Mouse (Mus musculus) lung, adult 18-20 months (tissue): ENCODE results near the gene Synrg.

ENCODE experiments used
- DNase-seq, 2 experiments: peaks; one replicate each; pipeline ENCODE4 v3.0.0; 2022; ENCODE audit warnings: mixed read lengths in 2 of 2

Synrg gene

DNA sequence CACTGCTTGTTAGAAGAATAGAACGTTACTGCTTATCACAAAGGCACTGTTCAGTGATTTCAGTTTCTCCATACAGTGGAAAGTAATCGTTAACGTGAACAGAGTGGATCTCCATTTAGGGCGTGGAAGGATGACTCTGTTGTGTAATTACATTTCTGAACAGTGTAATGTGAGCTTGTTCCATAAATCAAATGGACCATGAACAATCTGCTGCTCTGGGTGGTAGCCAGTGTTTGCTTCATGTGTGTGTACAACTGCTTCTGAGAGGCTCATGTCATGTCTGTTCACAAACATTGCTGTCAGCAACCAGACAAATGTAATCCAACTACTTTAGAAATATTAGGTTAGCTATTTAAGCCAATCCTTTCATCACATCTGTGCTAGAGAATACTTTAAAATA, 27.5 kb downstream of the Synrg start:
- DNase-seq, result no peak

DNA sequence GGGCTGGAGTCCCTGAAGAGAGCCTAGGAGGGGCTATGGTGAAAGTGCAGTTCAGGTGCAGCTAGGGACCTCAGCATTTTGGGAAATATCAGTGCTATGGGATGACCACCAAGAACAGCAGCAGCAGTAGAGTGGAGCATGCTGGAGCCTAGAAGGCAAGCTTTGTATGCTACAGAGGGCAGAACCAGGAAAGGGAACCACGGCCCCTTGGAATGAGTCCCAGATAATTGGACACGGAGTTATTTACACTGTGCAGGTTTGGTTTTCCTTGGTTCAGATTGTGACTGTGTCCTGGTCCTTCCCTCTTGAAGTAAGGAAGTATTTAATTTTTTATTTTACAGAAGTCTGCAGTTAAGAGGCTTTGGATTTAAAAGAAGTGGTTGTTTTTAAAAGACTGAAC, 29.2 kb downstream of the Synrg start:
- peak; percentile 61 to 83 for DNase-seq

DNA sequence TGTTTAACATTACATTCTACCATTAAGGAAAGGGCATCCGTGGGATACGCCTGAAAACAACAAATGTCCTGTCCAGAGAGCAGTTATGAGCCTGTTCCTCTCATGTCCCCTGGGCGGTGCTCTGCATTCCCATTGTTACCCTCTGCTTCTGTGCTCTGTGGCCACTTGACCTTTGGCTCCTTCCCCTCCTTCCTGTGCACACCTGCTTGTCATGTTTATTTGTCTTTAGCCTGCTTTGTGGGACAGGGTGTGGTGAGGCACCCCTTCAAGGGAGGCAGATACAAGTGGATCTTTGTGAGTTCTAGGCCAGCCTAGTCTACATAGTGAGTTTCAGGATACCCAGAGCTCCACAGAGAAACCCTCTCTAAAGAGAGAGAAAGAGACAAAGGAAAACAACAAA, 30.3 kb downstream of the Synrg start:
- no peak for DNase-seq

DNA sequence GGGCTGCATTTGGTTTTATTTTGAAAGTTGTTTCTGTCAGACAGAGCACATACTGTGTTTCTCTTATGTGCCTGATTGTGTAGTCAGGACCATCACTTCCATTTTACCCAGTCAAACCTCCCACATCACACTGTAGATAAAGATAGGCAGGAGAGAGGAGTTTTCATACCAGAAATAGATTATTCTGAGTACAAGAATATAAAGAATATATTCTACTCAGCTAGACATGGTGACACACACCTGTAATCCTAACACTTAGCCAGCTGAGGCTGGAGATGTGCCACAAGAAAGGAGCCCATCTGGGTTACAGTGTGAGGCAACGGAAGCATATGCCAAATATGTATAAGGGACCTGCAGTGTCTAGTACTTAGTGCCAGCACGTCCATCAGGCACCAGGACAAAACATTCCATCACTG, 31.3 kb downstream of the Synrg start:
- DNase-seq, result no peak

DNA sequence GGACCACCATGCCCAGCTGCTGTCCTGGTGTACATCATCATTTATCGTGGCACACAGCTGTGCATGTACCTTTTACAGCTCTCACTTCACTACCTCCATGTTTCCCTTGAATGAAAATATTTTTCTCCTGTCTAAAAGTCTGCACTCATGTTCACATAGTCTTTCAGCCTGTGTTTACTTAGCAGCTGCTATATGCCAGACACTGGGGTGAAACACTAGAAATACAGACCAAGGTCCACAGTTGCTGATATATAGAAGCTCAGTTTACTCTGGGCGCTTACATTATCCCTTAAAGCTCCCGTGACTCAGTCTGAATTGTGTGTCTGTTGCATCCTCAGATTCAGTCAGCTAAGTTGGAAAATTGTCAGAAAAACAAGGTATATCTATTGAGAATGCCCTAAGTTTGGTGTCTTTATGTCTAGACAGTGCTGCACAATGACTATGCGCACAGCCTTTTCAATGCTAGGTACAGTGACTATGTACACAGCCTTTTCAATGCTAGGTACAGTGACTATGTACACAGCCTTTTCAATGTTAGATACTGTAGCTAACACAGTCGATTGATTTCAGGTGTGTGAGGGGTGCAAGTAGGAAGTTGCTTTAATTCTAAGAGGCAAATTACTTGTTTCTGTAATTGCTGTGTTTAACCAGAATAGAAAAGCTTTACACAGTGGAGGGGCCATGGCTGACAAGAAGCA, 33.1 kb downstream of the Synrg start:
- no peak for DNase-seq

DNA sequence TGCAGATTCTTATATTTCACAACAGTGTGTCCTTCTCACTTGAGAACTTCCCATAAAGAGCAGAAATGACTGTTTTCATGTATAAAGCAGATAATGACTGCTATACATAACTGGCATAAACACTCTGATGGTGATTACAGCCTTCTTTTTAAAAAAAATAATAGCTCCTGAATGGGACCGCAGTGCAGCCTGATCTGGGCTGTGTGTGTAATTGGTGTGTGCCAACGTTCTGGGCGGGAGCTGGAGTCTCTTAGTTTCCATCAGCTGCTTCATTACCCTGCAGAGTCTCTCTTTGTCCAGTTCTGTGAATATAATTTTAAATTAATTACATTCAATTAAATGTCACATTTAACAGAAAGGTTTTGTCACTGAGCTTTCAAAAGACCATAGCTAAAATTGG, 34.8 kb downstream of the Synrg start:
- DNase-seq, result no peak

DNA sequence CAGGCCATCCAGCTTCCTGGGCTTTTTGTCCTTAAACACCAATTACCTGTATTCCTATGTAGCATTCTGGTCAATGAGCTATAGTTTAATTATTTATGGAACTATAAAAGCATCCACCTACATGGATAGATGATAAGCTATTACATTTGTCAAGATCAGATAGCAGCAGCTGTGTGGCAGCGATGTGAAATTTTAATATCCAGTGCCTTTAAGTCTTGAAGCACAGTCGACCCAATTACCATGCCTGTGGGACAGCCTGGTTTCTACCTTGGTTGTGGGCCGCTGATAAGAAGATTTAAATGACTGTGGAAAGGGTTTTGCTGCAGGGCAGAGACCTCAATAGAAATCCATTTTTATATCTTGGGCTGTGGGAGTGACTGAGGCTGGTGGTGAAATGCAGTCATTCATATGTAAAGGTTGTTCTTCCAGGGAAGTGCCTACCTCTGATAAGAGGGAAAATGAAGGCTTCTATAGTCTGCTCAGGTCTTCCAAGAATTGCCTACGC, 35.2 kb downstream of the Synrg start:
- no peak for DNase-seq

DNA sequence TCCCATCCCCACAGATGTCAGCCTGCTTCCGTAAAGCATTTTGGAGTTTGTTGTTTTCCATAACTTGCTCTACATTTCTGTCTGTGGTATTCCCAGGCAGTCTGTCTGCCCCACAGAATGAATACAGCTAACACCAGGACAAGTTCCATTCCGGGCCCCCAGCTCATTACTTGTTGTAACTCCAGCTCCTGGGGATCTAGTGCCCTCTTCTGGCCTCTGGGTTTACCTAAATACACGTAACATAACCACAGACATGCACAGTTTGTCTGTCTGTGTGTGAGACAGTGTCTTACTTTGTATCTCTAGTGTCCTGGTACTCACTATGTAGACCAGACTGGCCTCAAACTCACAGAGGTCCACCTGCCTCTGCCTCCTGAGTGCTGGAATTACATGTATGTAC, 37.0 kb downstream of the Synrg start:
- no peak for DNase-seq

DNA sequence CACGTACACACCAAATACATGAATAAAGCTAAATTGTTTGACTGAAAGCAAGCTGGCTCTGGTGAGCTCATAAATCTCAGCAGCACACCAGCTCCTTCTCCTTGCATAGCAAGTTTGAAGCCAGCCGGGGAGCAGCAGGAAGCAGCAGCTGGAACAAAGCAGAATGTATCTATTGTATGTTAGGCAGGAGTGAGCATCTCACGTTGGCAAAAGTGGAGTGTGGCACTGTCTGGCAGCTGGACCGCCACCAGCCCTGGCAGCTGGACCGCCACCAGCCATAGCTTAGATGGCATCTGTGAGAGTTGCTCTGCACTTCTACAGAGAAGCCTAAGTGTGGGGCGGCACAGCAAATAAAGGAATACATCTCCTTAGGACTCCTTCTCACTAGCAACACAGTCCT, 39.8 kb downstream of the Synrg start:
- DNase-seq, result no peak

DNA sequence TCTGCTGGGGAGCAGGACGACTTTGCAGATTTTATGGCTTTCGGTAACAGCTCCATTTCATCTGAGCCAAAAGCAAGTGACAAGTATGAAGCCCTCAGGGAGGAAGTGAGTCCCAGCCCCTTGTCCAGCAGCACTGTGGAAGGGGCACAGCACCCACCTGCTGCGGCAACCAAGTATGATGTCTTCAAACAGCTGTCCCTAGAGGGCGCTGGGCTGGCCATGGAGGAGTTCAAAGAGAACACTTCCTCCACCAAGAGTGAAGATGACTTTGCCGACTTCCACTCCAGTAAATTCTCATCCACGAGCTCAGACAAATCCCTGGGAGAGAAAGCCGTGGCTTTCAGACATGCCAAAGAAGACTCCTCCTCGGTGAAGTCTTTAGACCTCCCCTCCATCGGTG, 44.8 kb downstream of the Synrg start:
- no peak for DNase-seq

DNA sequence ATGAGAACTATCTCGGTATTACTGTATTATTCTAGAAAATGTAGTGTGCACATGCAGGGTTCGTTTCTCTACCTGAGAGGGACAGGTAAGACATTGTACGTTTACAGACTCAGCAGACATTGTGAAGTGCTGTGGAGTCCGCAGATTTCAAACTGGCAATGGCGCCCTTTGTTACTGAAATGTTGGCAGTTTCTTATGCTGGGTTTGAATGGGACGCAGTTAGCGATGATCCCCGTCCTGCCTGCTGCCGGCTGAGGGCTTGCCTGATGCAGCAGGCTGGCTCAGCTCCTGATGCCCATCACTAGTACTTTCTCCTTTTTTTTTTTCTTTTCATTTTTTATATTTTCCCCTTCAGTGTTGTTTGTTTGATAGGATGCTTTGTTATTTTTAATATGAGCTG, 46.2 kb downstream of the Synrg start:
- no peak for DNase-seq

DNA sequence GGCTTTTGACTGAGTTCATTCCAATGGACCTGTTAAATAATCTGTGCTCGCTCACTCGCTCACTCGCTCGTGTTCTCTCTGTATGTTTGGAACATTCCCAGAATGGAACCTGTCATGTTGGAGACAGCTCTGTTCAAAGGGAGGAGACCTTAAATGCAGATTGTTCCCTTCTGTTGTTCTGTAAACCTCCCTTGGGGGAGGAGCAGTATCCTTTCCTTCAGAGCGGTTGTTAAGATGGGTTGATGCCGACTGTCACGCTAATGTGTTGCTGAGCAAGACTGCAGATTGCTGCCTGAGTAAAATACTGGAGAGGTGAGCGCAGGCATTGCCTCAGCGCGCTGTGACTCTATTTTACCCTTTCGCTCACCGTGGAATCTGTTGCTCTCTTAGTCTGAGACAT, 46.8 kb downstream of the Synrg start:
- DNase-seq, result no peak

DNA sequence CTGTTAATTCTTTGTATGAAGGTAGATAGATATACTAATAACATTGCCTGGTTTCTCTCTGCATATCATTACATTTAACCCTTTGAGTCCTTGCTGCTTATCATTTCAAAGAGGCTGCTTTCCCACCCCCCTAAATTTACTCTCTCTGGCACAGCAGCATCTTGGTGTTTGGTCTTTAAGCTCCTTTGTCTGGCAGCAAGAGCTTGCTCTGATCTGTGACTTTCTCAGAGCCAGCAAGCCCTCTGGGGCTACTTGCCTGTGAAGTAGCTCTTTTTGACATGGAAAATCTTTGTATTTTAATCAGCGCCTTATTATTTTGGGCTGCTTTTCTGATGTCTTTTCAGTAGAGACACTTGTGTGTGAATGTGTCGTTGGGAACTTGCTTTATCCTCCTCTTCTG, 47.3 kb downstream of the Synrg start:
- DNase-seq, result no peak

DNA sequence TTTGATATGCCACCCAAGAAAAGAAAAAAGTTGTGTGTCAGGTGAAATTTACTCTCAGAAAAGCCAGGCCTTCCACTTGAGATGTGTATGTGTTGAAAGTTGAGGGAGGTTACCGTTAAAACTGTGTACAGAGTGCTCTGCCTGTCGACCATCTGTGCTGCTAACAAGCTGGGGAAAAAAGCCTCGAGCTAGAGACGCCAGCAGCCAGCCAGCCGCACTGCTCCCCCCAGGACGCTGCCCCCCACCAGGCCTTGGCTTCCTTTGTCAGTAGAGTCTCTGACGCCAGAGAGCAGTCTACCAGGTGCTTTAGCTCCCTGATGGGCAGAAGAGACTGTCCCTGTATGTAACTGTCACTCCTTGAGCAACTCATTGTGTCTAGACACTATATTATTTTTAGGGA, 48.9 kb downstream of the Synrg start:
- DNase-seq, result no peak

DNA sequence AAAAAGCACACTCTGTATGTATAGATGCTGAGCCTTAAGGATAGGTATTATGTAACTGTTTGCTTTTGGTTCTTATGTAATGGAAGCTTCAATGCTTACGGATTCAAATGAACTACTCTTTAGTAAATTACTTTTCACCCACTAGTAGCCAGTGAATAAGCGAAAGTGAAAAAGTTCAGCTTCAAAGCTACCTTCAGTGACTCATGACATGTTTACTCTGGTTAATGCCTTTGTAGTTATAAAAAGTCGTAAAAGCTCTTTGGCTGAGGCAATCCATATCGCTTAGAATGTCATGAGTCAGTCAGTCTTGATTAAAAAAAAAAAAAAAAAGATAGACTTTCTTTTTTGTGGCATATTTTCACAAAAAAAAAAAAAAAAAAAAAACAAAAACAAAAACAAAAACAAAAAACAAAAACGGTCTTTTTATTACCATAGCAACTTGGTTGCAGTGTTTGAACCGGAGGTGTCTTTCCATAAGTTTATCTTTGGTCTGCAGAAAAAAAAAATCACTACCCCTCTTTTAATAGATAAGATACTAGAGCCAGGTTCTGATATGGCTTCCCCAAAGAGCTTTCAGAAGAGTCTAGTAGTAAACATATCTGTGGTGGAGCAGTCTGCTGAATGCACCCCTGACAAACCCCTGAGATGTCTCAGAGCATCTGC, 52.0 kb downstream of the Synrg start:
- no peak for DNase-seq

DNA sequence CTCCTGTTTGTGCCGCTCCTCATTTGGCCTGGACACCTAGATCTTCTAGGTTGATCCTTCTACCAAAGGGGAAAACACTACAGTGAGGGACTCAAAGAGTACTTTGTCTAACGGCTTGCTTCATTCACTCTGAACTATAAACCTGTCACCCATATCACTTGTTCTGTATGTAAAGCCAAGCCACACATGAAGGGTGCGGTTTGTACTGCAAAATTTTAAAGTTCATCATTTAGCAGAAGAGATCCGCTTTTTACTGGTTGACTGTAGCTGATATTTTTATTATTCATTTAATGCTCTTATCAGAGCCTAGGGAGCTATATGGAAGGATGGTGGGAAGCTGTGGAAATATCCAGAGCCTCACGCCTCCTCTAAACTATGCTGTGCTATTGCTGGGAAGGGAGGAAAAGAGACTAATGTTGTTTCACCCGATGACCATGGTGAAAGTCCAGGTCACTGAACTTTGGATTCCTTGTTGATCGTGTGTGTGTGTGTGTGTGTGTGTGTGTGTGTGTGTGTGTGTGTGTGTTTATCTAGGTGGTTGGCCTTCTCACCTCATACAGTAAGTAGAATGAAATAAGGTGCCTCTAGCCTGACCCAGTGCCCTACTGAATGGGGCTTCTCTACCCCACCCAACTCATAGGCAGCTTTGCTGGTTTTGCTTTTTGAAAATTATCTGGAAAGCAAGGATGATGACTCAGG, 52.7 kb downstream of the Synrg start:
- DNase-seq, result no peak

DNA sequence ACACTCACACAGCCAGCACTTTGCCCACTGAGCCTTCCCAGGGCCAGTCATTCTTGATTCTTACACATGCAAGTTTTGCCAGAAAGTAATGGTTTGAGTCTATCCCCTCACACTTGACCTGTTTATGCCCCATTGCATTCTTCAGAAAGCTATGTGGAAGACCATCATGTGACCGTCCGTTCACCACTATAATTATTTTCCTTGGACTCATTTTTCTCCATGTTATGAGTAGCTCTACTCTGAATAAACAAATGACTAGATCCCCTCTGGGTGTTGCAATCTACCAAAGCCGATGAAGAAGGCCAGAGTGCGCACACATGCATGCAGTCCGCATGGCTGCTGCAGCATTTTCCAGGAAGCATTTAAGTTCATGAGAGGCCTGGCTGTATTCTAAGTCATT, 63.0 kb downstream of the Synrg start:
- no peak for DNase-seq

DNA sequence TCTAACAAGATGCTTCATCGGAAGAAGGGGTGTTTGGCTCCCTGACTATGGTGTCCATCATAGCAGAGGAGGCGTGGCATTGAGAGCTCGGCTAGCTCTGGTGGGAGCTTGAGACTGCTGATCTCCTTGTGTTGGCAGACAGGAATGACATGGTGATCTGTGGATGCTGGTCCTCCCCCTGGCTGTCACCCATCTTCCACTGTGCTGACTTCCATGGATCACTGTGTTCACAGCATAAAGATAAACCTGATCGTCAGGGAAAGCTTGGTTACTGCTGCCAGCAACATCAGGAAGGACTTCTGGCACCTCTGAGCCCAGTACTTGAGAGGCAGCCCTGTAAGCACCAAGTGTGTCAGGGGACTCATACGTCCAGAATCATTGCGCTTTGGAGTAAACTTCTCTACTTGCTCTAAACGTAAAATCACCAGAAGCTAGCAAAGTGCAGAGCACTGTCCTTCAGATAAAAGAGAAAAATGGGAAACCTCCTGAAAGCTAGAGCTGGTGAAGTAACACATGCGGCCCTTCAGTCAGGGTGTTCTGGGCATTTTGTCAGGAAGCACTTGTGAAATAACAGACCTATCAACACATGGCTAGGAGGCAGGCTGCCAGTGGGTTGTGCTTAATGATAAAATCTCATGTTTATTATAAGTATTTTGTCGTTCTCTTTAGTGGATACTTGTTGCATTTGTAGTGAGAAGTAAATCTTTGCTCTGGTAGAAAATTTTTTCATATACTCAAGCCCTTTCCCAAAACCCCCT, 64.2 kb downstream of the Synrg start:
- peak; percentile 73 to 88 for DNase-seq

DNA sequence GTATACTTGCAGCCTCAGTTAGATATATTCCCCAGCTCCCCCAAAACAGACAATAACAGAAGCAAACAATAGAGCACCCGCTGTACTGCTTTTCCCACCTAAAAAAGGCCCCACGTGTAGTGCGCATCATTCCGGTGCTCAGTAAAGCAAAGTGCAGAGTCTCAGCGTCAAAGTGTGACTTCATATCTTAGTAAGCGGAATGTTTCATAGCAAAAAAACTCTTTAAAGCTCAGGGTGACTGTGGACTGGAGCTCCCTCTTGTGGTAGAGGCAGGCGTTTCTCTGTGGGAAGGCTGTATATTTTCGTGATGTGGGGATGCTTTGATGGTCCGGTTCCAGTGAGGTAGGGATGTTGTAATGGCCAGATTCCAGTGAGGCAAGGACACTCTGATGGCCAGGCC, 67.7 kb downstream of the Synrg start:
- peak; percentile 43 to 59 for DNase-seq

DNA sequence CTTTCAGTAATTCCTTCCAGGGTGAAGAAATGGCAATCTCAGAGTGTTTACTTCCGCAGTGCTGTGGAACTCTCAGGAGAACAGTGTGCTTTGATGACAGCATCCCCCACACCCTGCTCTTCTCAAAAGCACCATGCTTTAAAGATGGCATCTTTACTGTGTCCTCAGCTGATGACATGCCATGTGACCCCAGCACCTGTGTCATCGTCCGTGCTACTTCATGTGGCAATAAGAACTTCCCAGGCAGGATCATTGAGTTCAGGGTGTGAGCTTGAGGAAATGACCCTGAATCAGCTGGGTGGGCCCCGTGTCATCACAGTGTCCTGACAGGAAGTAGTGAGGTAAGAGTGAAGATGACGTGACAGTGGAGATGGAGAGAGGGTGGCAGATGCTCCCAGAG, 68.3 kb downstream of the Synrg start:
- no peak for DNase-seq

DNA sequence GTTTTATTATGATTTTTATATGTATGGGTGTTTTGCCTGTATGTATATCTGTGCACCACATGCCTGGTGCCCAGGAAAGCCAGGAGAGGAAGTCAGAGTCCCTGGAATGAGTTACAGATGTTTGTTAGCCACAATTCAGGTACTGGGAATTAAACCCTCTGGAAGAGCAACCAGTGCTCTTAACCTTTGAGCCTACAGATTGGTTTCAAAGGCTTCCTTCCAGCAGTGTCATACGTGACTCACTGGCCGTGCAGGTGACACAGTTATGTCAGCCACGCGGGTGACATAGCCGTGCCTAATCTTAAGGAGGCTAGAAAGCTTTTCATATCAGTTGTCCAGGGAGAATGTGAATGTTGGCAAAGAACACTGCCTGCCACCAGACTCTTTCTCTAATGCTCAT, 69.4 kb downstream of the Synrg start:
- DNase-seq, result no peak

DNA sequence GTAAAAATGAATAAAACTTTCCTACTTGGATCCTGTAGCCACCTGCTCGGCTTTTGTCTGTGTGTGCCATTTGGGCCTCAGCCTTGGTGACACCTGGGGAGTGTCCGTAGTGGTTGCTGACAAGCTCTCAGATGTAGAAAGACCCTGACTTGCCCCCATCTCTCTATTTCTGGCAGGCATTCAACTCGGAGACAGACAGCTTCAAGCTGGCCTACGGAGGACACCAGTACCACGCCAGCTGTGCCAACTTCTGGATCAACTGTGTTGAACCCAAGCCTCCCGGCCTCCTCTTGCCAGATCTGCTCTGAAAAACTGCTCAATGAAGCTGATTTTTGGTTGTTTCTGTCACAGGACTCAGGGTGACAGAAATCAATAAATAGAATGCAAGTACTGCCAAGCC, 76.4 kb downstream of the Synrg start:
- DNase-seq, result peak; percentile 23 to 35
